Mouse (Mus musculus): ENCODE results near the gene Tgfb1i1.

Tgfb1i1 gene

GRCm38 (mm10) chr7:128246496-128247391 is at the start of gene Tgfb1i1:
Gene Tgfb1i1 (plus strand): TSS chr7:128246812.
- DNase-seq, result peak; percentile 63

DNA sequence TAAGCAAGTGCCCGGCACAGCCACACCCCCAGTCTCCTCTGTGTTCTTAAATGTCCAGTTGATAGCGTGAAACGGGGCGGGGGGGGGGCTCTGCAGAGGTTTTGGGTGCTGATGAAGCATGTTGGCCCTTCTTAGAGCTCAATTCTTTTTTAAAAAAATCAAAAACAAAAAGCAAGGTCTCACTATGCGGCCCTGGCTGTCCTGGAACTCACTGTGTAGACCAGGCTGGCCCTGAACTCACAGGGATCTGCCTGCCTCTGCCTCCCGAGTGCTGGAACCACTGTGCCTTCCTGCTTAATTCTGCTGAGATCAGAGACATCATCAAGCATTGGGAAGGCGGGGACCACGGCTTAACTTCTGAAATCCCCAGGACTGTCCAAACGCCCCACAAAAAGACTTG is 45.0 kb upstream of the Tgfb1i1 start:
- no peak for DNase-seq

- DNase-seq, result no peak
Measured at GRCm38 (mm10) chr7:128203071-128203470, 43.5 kb upstream of the Tgfb1i1 start.

DNA sequence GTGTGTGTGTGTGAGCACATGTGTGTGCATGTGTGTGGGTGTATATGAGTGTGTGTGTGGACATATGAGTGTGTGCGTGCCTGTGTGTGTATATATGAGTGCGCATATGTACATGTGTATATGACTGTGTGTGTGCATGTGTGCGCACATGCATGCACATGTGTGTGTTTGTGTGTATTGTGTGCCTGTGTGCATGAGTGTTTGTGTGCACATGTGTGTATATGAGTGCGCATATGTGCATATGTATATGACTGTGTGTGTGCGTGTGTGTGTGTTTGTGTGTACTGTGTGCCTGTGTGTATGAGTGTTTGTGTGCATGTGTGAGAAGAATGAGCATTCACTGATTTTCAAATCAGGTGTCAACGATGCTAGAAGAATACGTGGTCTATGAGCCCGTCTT is 42.4 kb upstream of the Tgfb1i1 start:
- no peak for DNase-seq

GRCm38 (mm10) chr7:128205695-128206094 is 40.9 kb upstream of the Tgfb1i1 start:
- no peak for DNase-seq

- no peak for DNase-seq
Measured at GRCm38 (mm10) chr7:128206152-128206551, 40.5 kb upstream of the Tgfb1i1 start, which contains the start of gene Cox6a2. Gene Cox6a2 (minus strand): TSS chr7:128206387.

GRCm38 (mm10) chr7:128208187-128208586 is 38.4 kb upstream of the Tgfb1i1 start:
- peak; percentile 32 for DNase-seq

- DNase-seq, result no peak
Measured at GRCm38 (mm10) chr7:128209826-128210225, 36.8 kb upstream of the Tgfb1i1 start.

- DNase-seq, result no peak
Measured at GRCm38 (mm10) chr7:128219952-128220351, 26.7 kb upstream of the Tgfb1i1 start.

DNA sequence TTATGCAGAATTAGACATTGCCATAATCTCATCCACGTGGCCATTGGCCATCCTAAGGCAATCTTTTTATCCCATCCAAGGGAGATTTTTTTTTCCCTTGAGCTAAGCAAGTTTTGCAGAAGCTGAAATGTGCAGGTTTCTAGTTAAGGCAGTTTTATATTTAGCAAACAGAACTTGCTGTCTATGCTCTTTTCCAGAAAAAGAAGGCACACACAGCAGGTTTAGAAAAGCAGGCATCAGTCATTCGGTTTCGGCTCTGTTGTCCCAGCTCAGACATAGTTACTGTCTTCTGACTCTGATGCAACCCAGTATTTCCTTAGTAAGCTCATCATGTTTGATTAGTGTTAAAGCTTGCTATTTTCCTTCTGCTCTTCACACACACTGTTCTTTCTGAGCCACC is 25.7 kb upstream of the Tgfb1i1 start:
- DNase-seq, result no peak

DNA sequence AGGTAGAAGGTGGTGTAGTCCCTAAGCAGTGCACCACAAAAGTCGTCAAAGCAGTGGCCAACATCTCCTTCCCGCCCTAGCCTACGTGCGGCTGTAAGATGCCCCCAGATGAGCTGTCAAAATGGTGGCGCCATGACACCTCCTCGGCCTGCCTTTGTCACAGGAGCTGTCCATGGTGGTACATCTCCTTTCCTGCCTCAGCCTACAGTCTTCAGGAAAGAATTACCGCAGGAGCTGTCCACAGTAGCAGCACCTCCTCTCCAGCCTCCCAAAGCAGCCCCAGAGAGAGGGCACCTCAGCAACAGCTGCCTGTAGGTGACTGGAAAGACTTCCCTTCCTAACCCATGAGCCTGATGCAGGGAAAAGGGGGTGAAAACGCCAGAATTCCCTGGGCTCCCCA is 14.9 kb upstream of the Tgfb1i1 start:
- DNase-seq, result no peak

GRCm38 (mm10) chr7:128234796-128235195 is 11.8 kb upstream of the Tgfb1i1 start:
- no peak for DNase-seq

DNA sequence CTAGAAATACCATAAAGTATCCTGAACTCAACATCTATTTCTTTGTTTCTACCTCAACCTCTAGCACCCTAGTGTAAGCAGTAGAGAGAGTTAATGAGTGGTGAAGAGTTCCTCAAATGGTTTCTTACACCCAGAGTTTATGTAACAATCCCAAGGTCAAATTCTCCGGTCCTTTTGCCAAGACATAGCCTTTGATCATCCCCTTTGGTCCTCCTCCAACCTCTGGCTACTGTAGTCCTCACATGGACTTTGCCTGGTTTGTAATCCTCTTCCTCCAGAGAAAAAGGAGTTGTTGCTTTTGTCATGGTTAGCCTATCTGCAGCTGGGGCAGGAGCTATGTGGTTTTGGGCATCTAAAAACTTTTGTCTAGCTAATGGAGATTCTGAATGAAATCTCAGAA is 11.1 kb upstream of the Tgfb1i1 start:
- no peak for DNase-seq

DNA sequence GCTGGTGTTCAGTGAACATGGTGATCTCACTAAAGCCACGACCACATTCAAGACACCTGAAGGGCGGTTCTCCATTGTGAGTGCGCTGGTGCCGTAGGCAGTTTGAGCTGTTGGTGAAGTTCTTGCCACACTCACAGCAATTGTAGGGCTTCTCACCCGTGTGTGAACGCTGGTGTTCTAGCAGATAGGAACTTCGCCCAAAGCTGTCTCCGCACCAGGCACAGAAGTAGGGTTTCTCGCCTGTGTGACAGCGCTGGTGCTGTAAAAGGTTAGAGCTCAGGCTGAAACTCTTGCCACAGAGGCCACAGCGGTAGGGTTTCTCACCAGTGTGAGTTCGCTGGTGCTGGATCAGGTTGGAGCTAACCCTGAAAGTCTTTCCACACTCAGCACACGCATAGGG is 10.2 kb upstream of the Tgfb1i1 start:
- no peak for DNase-seq

DNA sequence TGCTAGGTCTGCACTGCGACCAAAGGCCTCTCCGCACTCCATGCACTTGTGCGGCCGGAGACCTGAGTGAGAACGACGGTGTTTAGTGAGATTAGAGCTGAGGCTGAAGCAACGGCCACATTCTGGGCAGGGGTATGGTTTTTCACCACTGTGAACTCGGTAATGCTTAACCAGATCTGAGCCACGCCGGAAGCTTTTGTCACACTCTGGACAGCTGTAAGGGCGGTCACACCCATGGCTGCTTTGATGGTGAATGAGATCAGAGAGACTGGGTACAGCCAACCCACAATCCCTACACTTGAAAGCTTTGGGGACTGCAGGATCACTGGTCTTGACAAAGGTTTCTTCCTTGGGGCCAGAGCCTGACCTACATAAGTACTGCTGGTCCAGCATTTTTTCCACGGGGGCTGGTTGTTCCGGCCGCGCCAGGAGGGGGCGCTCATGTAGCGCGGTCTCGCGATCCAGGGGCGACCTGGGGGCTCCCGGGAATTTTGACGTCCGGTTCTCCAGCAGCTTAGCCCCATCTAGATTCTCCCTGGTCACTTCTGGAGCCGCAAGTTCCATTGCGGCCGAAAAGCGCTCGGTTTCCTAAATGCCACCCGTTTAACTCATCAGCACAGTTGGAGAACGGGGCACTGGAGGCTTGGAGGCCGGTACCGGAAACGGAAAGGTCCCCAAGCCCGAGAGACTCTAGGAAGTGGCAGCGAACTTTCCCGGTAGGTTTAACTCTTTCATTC is 9.6 kb upstream of the Tgfb1i1 start, which contains the start of gene Armc5:
Gene Armc5 (plus strand): TSS at position 487 of the 737 bp plus-strand sequence.
- peak; percentile 82 for DNase-seq

DNA sequence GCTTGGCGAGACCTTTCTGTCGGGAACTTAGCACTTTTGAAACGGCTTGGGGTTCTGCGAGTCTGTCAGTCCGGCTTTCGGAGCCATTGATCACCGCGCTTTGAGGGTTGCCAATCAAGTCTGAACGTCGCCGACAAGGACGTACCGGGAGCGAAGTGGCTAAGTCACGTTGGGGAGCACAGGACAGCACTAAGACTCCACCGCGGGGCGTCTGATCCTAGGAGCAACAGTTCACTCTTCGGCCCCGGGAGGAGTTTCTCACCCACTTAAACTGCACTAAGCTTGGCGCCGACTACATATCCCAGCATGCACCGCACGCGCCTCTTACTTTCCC is 9.1 kb upstream of the Tgfb1i1 start:
- DNase-seq, result no peak

DNA sequence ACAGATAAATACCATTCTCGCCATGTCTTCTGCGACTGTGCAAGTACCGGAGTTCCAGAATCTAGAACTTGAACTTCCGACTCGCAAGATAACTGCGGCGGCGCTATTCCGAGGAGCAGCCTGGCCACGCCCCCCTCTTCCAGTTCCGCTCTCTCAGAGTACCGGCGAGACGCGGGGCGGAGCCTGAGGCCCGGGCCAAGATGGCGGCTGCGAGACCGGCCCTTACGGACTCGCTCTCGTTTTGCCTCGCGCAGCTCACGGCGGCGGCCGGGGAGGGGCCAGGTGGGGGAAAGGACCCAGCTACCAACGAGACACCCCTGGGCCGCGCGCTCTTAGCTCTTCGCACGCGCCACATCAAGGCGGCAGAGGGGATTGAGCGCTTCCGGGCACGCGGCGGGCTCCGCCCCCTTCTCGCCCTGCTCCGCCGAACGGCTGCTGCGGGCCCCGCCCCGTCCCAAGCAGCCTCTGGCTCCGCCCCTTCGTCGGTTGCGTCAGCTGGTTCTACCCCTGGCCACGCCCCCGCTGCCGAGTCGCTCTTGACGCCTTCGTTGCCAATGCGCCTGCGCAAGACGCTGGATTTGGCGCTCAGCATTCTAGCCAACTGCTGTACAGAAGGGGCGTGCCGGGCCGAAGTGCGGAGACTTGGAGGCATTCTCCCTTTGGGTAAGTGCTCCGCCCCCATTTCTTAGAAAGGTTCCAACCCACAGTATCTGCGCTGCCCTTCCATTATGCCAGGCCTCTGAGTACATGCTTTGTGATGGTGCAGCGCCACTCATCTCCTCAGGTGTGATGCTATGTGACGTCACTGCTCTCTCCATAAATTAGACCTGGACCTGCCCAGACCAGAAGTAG is 8.5 kb upstream of the Tgfb1i1 start, which contains the start of gene 9130023H24Rik:
Gene 9130023H24Rik (minus strand): TSS at position 105 of the 852 bp plus-strand sequence.
- peak; percentile 100 for DNase-seq

GRCm38 (mm10) chr7:128238991-128239390 is 7.6 kb upstream of the Tgfb1i1 start:
- no peak for DNase-seq

DNA sequence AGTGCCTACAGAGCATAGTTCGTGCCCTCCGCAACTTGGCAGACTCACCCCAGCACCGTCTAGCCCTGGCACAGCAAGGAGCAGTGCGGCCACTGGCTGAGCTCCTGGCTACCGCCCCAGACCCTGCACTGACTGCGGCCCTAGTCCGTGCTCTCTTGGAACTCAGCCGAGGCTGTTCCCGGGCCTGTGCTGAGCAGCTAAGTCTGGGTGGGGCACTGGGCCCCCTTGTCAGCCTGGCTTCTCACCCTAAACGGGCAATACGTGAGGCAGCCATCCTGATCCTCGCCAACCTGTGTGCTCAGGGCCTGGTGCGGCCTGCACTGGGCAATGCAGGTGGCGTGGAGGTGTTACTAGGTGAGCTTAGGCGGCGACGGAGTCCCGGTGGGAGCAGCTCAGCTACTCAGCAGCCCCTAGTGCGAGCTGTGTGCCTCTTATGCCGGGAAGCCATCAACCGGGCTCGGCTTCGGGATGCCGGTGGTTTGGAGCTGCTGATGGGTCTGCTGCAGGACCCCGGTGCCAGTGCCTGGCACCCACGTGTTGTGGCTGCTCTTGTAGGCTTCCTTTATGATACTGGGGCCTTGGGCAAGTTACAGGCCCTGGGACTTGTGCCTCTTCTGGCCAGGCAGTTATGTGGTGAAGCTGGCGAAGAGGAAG is 6.4 kb upstream of the Tgfb1i1 start:
- no peak for DNase-seq

DNA sequence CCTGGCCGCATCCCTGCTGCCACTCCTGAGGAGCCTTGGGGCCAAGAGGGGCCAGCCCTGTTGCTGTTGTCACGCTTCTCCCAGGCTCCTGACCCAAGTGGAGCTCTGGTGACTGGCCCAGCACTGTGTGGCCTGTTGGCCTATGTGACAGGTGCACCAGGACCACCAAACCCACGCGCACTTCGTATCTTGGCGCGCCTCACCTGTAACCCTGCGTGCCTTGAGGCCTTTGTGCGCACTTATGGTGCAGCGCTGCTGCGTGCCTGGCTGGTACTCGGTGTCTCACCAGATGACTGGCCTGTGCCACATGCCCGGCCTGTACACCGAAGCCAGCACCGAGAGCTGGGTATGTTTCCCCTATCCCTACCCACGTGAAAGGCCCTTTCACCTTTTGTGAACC is 4.3 kb upstream of the Tgfb1i1 start:
- no peak for DNase-seq

GRCm38 (mm10) chr7:128243921-128244320 is 2.7 kb upstream of the Tgfb1i1 start:
- no peak for DNase-seq

GRCm38 (mm10) chr7:128244410-128245025 is 2.1 kb upstream of the Tgfb1i1 start:
- no peak for DNase-seq
